Mouse (Mus musculus): ENCODE data around the gene Prlr. TPM values are rescaled to one million over a fixed set of nuclear protein-coding genes. Genes with fewer than 3 reads are reported as not detected.

Prlr gene
- polyA plus RNA-seq, 1 experiment = 1.4 TPM

DNA sequence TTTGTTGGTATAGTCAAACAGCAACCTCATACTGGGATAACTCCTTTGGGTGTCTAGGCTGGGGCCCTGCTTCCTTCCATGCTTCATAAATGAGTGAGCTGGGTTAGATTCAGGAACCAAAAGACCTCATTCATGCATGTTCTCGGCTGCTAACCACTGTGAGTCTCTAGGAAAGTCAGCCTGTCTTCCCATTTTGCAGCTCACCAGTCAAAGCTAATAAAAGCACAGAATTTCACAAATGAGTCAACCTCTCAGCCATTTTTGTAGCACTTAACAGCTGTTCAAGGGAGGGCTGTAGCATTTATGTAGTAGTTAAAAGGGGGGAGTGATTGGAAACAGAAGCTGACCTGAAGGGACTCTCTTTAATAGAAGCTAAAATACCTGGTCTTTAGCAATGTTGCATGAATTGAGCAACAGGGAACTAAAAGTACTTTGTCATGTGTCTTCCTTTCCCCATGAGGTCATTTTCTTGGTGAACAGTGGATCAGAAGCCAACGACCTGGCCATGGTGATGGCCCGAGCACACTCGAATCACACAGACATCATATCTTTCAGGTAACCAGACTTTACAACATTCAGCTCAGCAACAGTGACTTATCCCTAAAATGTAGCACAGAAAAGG, 201.4 kb downstream of the Prlr start:
- 82% methylated on average over 4 of the region's 4 CpGs for WGBS
- H3K4me1 ChIP-seq (ENCODE audit: control insufficient read depth, insufficient read depth, low read length) = no peaks in the 10 kb centered on the region
- TF ChIP-seq CTCF (IDR thresholded peaks at IDR 0.05; ENCODE audit: borderline replicate concordance, insufficient read depth, low read depth, low read length) (no peak), POLR2A (IDR thresholded peaks at IDR 0.05; ENCODE audit: borderline replicate concordance, insufficient read depth, low read length) (no peak)
- H3K27me3 ChIP-seq (ENCODE audit: control insufficient read depth, insufficient read depth, low read length) = no peaks in the 10 kb centered on the region
- DNase-seq = no peak
- no peak overlapping the region for H3K4me3 ChIP-seq (replicated peaks; ENCODE audit: insufficient read depth, low read depth, low read length)
- no peak overlapping the region for H3K27ac ChIP-seq (ENCODE audit: insufficient read depth, low read length)

DNA sequence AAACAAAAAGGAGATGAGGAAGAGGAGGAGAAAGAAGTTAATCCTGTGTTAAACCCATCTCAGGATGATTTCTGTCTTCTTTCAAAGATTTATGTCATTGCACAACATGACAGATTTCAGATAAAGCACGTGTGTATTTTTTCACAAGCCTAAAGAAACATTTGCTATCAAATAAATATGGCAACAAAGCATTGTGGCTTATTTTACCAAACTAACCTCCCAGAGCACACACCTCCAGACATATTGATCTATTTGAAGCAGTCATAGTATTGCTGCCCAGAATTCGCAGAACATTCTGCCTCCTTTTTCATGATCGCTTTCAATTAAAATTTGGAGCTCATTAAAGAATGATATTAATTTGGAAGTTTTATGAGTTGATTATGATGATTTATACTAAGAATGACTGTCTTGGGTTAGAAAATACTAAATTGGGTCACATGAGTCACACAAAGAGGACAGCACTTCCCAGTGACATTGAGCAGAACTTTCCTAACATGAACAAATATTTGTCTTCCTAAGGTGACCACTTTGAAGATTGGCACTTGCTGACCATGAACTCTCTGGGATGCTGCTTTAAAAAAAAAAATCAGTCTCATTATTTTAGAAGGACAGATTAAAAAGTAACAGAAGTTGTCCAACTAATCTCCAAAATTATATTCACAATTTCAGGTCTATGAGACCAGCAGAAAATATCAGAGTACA, 202.9 kb downstream of the Prlr start:
- no peaks in the 10 kb centered on the region for H3K4me1 ChIP-seq (ENCODE audit: control insufficient read depth, insufficient read depth, low read length)
- no peak for TF ChIP-seq CTCF (IDR thresholded peaks at IDR 0.05; ENCODE audit: borderline replicate concordance, insufficient read depth, low read depth, low read length)
- TF ChIP-seq POLR2A (IDR thresholded peaks at IDR 0.05; ENCODE audit: borderline replicate concordance, insufficient read depth, low read length) = no peak
- no peaks in the 10 kb centered on the region for H3K27me3 ChIP-seq (ENCODE audit: control insufficient read depth, insufficient read depth, low read length)
- no peak overlapping the region for H3K27ac ChIP-seq (ENCODE audit: insufficient read depth, low read length)
- no peak for DNase-seq
- no peak overlapping the region for H3K4me3 ChIP-seq (replicated peaks; ENCODE audit: insufficient read depth, low read depth, low read length)
- WGBS = 89% methylated on average over 3 of the region's 3 CpGs

DNA sequence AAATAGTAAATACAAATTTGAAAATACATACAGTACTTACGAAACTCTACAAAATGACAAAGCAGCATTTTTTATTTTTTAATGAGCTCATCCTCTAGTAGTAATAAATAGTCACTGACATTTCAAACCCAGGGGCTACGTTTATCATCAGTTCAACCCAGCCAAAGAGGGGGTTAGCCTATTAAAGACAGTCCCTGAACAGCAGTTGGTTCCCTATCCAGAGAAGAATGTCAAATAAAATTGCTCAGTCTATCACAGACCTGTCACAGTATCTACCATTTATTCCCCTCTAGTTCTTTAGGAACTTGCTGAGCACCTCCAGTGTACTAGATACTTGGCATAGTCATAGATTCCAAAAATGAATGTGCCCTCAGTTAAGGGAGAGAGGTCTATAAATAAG, 210.2 kb downstream of the Prlr start:
- WGBS = 77% methylated on average over 2 of the region's 2 CpGs
- no peak overlapping the region for H3K27ac ChIP-seq (ENCODE audit: insufficient read depth, low read length)

More for the DNA sequence above, 210.2 kb downstream of the Prlr start:
- DNase-seq = no peak
- no peaks in the 10 kb centered on the region for H3K4me1 ChIP-seq (ENCODE audit: control insufficient read depth, insufficient read depth, low read length)
- no peak overlapping the region for H3K4me3 ChIP-seq (replicated peaks; ENCODE audit: insufficient read depth, low read depth, low read length)
- H3K27me3 ChIP-seq (ENCODE audit: control insufficient read depth, insufficient read depth, low read length) = no peaks in the 10 kb centered on the region
- TF ChIP-seq POLR2A (IDR thresholded peaks at IDR 0.05; ENCODE audit: borderline replicate concordance, insufficient read depth, low read length) (no peak), CTCF (IDR thresholded peaks at IDR 0.05; ENCODE audit: borderline replicate concordance, insufficient read depth, low read depth, low read length) (no peak)

Other genes with a start within 250 kb of the Prlr start
- gene Gm21973, start 148.1 kb downstream of the Prlr start, polyA plus RNA-seq (2012; rRNA removed) = not detected in 2 replicates
- not detected in 2 replicates for gene Agxt2, start 181.3 kb downstream of the Prlr start, polyA plus RNA-seq (2012; rRNA removed)

Data from cerebellum, adult 2 months (tissue).